Mouse (Mus musculus): ENCODE measurements around the gene Dnmt3a. TPM values are rescaled to one million over a fixed set of nuclear protein-coding genes. Genes with fewer than 3 reads are reported as not detected.

The Dnmt3a gene
- total RNA-seq (2014; rRNA removed; ENCODE audit: low replicate concordance) (31.7 and 32.8 TPM in 2 replicates), polyA plus RNA-seq (2015; fragmentation: Nextera tagmentation; extraction: Ambion mirVana) (71.5 and 76.0 TPM in 2 replicates)

DNA sequence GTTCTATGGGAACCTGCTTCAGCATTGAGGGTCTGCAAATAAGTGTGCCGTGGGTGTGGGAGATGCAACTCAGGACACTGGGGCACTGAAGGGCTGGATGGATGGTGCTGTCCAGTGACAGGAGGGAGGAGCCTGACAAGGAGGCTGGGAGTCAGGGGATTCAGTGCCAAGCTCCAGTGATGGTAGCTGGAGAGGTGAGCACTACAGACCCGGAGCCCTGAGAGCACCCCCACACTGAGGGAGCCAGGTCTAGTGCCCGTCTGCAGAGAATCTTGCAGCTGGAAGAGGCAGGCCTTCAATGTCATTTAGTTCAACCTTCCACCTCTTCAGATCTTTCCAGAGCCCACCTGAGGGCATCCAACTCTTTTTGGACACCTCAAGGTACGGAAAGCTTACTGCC is at the start of gene Dnmt3a:
Gene Dnmt3a, plus strand, starts transcription at position 156 of the 400 bp plus-strand sequence.
- DNase-seq (ENCODE audit: low spot score): no peak
- 11% methylated on average over 4 of the region's 4 CpGs for WGBS
- no peaks in the 10 kb centered on the region for H3K27me3 ChIP-seq (ENCODE audit: control insufficient read depth, insufficient read depth, low read length)
- peak within 1 kb of the TSS; percentile 97 for H3K4me3 ChIP-seq (ENCODE audit: low read depth, low read length)
- TF ChIP-seq CTCF (IDR thresholded peaks at IDR 0.05; ENCODE audit: low read depth) (no peak), EP300 (IDR thresholded peaks at IDR 0.05; ENCODE audit: low read depth) (no peak)
- H3K36me3 ChIP-seq (replicated peaks; ENCODE audit: control insufficient read depth, insufficient read depth, low read length): no peaks in the 10 kb centered on the region
- H3K9ac ChIP-seq (replicated peaks; ENCODE audit: low read depth, low read length): peak within 1 kb of the TSS; percentile 95
- H3K4me1 ChIP-seq (ENCODE audit: control insufficient read depth, insufficient read depth): peaks cover 25% of the 10 kb centered on the region
- peak within 1 kb of the TSS; percentile 96 for H3K27ac ChIP-seq (ENCODE audit: low read depth)
- ATAC-seq (ENCODE audit: insufficient read depth, low read depth): no peak
- H3K4me2 ChIP-seq (ENCODE audit: low read depth, low read length): peak within 1 kb of the TSS; percentile 88
- no peaks in the 10 kb centered on the region for H3K9me3 ChIP-seq (replicated peaks; ENCODE audit: control insufficient read depth, low read length)

DNA sequence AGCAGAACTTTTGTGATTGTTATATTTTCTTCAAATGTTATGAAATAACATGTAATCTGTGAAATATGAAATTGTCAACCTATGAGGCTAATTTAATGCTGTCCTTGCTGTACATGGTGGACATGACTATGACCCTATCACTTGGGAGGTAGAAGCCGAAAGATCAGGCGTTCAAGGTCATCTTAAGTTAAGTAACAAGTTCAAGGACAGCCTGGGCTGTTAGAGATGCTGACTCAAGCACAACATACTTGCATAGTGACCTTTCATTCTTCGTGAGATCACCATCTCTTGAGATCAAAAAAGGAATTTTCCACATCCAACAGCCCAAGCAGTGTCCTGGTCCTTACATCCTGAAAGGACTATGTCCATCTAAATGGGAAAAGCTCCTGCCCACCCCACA is 49.6 kb upstream of the Dnmt3a start:
- Histone ChIP-seq H3K36me3 (replicated peaks; ENCODE audit: control insufficient read depth, insufficient read depth, low read length) (no peaks in the 10 kb centered on the region), H3K27me3 (ENCODE audit: control insufficient read depth, insufficient read depth, low read length) (no peaks in the 10 kb centered on the region), H3K4me2 (ENCODE audit: low read depth, low read length) (no peak overlapping the region), H3K9ac (replicated peaks; ENCODE audit: low read depth, low read length) (no peak overlapping the region), H3K27ac (ENCODE audit: low read depth) (no peak overlapping the region), H3K9me3 (replicated peaks; ENCODE audit: control insufficient read depth, low read length) (no peaks in the 10 kb centered on the region), H3K4me3 (ENCODE audit: low read depth, low read length) (no peak overlapping the region), H3K4me1 (ENCODE audit: control insufficient read depth, insufficient read depth) (no peaks in the 10 kb centered on the region)
- WGBS: 84% methylated on average over 3 of the region's 3 CpGs
- DNase-seq (ENCODE audit: low spot score) (no peak), ATAC-seq (ENCODE audit: insufficient read depth, low read depth) (no peak)
- TF ChIP-seq CTCF (IDR thresholded peaks at IDR 0.05; ENCODE audit: low read depth): no peak

DNA sequence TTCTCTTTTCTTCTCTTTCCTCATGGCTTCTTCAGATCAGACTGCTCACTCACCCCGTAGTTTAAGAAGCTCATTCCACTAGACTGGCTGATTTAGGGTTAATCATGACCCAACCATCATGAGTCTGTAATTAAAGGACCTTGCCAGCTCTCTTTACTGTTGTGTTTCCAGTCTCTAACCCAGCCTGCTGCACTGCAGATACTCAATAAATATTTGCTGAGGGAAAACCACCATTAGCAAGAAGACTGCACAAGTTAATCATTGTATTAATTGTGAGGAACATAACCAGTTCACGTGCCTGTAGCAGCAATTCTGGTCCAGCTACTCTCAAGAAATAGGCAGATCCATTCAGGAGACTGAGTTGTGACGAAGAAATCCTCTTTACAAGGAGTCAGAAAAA is 47.7 kb upstream of the Dnmt3a start:
- no peaks in the 10 kb centered on the region for H3K27me3 ChIP-seq (ENCODE audit: control insufficient read depth, insufficient read depth, low read length)
- WGBS: 89% methylated on average over 3 of the region's 3 CpGs
- H3K9me3 ChIP-seq (replicated peaks; ENCODE audit: control insufficient read depth, low read length): no peaks in the 10 kb centered on the region

DNA sequence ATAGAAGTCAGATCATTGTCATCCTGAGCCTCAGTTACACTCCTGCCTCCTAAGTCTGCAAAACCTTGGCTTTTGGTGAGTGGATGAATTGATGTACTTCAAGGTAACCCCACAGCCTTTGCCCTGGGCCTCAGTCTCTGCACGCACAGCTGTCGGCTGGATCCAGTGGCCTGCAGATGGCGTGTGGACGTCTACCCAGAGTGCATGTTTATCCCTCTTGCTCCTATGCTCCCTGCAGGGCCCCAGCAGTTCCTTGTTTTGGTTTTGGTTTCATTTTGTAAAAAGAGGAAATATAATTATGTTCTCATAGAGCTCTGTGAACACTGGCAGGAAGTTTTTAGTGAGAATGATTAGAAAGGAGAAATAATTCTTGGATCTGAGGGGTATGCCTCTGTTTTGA is 46.4 kb upstream of the Dnmt3a start:
- H3K27ac ChIP-seq (ENCODE audit: low read depth): 0 out of 2 replicates have a peak overlapping the region, but pooled peaks have one; percentile 13
- no peaks in the 10 kb centered on the region for H3K9me3 ChIP-seq (replicated peaks; ENCODE audit: control insufficient read depth, low read length)
- H3K4me1 ChIP-seq (ENCODE audit: control insufficient read depth, insufficient read depth): peaks cover 8% of the 10 kb centered on the region
- no peak overlapping the region for H3K4me2 ChIP-seq (ENCODE audit: low read depth, low read length)
- ATAC-seq (ENCODE audit: insufficient read depth, low read depth): peak; percentile 78
- peak; percentile 73 for DNase-seq (ENCODE audit: low spot score)
- no peaks in the 10 kb centered on the region for H3K36me3 ChIP-seq (replicated peaks; ENCODE audit: control insufficient read depth, insufficient read depth, low read length)
- H3K4me3 ChIP-seq (ENCODE audit: low read depth, low read length): no peak overlapping the region
- WGBS: 17% methylated on average over 4 of the region's 4 CpGs
- TF ChIP-seq CTCF (IDR thresholded peaks at IDR 0.05; ENCODE audit: low read depth): peak; percentile 55
- no peak for TF ChIP-seq EP300 (IDR thresholded peaks at IDR 0.05; ENCODE audit: low read depth)
- no peak overlapping the region for H3K9ac ChIP-seq (replicated peaks; ENCODE audit: low read depth, low read length)
- no peaks in the 10 kb centered on the region for H3K27me3 ChIP-seq (ENCODE audit: control insufficient read depth, insufficient read depth, low read length)

More for the DNA sequence above, 47.7 kb upstream of the Dnmt3a start:
- H3K4me3 ChIP-seq (ENCODE audit: low read depth, low read length): no peak overlapping the region
- TF ChIP-seq EP300 (IDR thresholded peaks at IDR 0.05; ENCODE audit: low read depth) (no peak), CTCF (IDR thresholded peaks at IDR 0.05; ENCODE audit: low read depth) (no peak)
- no peak overlapping the region for H3K9ac ChIP-seq (replicated peaks; ENCODE audit: low read depth, low read length)
- no peaks in the 10 kb centered on the region for H3K36me3 ChIP-seq (replicated peaks; ENCODE audit: control insufficient read depth, insufficient read depth, low read length)
- DNase-seq (ENCODE audit: low spot score) (no peak), ATAC-seq (ENCODE audit: insufficient read depth, low read depth) (no peak)
- H3K4me2 ChIP-seq (ENCODE audit: low read depth, low read length): no peak overlapping the region
- H3K27ac ChIP-seq (ENCODE audit: low read depth): no peak overlapping the region
- no peaks in the 10 kb centered on the region for H3K4me1 ChIP-seq (ENCODE audit: control insufficient read depth, insufficient read depth)

DNA sequence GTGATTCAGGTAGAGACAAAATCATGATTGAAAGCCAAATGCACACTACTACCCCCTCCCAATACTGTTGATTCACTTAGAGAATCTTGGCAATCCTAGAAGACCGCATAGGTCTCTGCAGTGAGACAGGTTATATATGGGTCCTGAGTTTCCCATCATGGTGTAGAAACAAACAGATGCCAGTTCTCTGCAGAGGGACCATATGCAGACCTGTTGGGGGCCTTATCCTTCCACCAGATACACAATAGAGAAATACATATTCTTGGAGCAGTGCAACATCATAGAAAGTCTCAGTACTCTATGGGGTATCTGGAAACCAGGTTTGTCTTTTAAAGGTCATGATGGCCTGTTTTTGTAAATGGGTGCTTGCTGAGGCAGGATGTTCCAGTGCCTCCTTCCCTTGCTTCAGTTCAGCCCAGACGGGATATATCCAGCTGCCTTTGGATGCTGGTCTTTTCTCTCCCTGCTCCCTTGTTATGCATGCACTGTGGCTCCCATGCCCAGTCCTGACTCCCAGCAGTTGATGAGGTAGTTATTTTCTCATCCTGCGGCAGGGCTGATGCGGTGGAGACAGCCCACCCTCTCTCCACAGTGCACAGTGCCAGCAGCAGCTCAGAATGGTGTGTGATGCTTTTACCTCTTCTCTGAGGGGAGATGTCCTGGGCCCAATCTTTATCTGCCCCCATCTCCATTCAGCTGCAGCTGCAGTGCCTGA is 44.8 kb upstream of the Dnmt3a start:
- Histone ChIP-seq H3K9ac (replicated peaks; ENCODE audit: low read depth, low read length) (no peak overlapping the region), H3K27ac (ENCODE audit: low read depth) (no peak overlapping the region), H3K4me1 (ENCODE audit: control insufficient read depth, insufficient read depth) (peaks cover 10% of the 10 kb centered on the region), H3K4me3 (ENCODE audit: low read depth, low read length) (no peak overlapping the region), H3K9me3 (replicated peaks; ENCODE audit: control insufficient read depth, low read length) (no peaks in the 10 kb centered on the region), H3K4me2 (ENCODE audit: low read depth, low read length) (no peak overlapping the region), H3K36me3 (replicated peaks; ENCODE audit: control insufficient read depth, insufficient read depth, low read length) (no peaks in the 10 kb centered on the region), H3K27me3 (ENCODE audit: control insufficient read depth, insufficient read depth, low read length) (no peaks in the 10 kb centered on the region)
- no peak for TF ChIP-seq EP300 (IDR thresholded peaks at IDR 0.05; ENCODE audit: low read depth)
- no peak for TF ChIP-seq CTCF (IDR thresholded peaks at IDR 0.05; ENCODE audit: low read depth)
- ATAC-seq (ENCODE audit: insufficient read depth, low read depth) (no peak), DNase-seq (ENCODE audit: low spot score) (no peak)
- 78% methylated on average over 4 of the region's 4 CpGs for WGBS
